Mouse (Mus musculus): ENCODE measurements around the gene 1500009C09Rik.
"Not testable (repeated sequence)": the region's sequence is repeated elsewhere in the genome, so short reads cannot be mapped to it uniquely, and the experiment has no call there.

The 1500009C09Rik gene

GRCm38 (mm10) chr15:82218778-82219666, 33.2 kb upstream of the 1500009C09Rik start:
- no peak for DNase-seq (ENCODE audit: low spot score)

- no peak for DNase-seq (ENCODE audit: low spot score)
These were observed 32.1 kb upstream of the 1500009C09Rik start for GRCm38 (mm10) chr15:82220003-82220675.

- no peak for DNase-seq (ENCODE audit: low spot score)
These were observed 30.9 kb upstream of the 1500009C09Rik start for GRCm38 (mm10) chr15:82221104-82221860.

GRCm38 (mm10) chr15:82223251-82223650, 28.9 kb upstream of the 1500009C09Rik start:
- DNase-seq (ENCODE audit: low spot score) = no peak

- no peak for DNase-seq (ENCODE audit: low spot score)
These were observed 28.3 kb upstream of the 1500009C09Rik start, which contains the start of gene Tnfrsf13c for GRCm38 (mm10) chr15:82223657-82224601. Gene Tnfrsf13c, minus strand, starts transcription at chr15:82224369.

GRCm38 (mm10) chr15:82224602-82225215, 27.5 kb upstream of the 1500009C09Rik start:
- no peak for DNase-seq (ENCODE audit: low spot score)

- no peak for DNase-seq (ENCODE audit: low spot score)
These were observed 26.4 kb upstream of the 1500009C09Rik start for GRCm38 (mm10) chr15:82225769-82226168.

GRCm38 (mm10) chr15:82229542-82230045, 22.6 kb upstream of the 1500009C09Rik start:
- DNase-seq (ENCODE audit: low spot score) = no peak

GRCm38 (mm10) chr15:82230098-82230611, 22.0 kb upstream of the 1500009C09Rik start:
- DNase-seq (ENCODE audit: low spot score) = no peak

GRCm38 (mm10) chr15:82231100-82231499, 21.1 kb upstream of the 1500009C09Rik start:
- no peak for DNase-seq (ENCODE audit: low spot score)

GRCm38 (mm10) chr15:82231591-82232378, 20.4 kb upstream of the 1500009C09Rik start:
- peak; percentile 55 for DNase-seq (ENCODE audit: low spot score)

- DNase-seq (ENCODE audit: low spot score) = no peak
These were observed 19.5 kb upstream of the 1500009C09Rik start for GRCm38 (mm10) chr15:82232651-82233050.

GRCm38 (mm10) chr15:82235661-82236060, 16.5 kb upstream of the 1500009C09Rik start:
- DNase-seq (ENCODE audit: low spot score) = no peak

GRCm38 (mm10) chr15:82236565-82236964, 15.6 kb upstream of the 1500009C09Rik start:
- peak; percentile 76 for DNase-seq (ENCODE audit: low spot score)

- DNase-seq (ENCODE audit: low spot score) = no peak
These were observed 8.9 kb upstream of the 1500009C09Rik start for GRCm38 (mm10) chr15:82243311-82243710.

GRCm38 (mm10) chr15:82243742-82244114, 8.5 kb upstream of the 1500009C09Rik start:
- DNase-seq (ENCODE audit: low spot score) = no peak

GRCm38 (mm10) chr15:82244115-82244804, 7.9 kb upstream of the 1500009C09Rik start, which contains the start of gene Cenpm:
Gene Cenpm, minus strand, starts transcription at chr15:82244748.
- DNase-seq (ENCODE audit: low spot score) = peak; percentile 84

GRCm38 (mm10) chr15:82244805-82245161, 7.4 kb upstream of the 1500009C09Rik start:
- not testable (repeated sequence) for DNase-seq (ENCODE audit: low spot score)
